Mouse (Mus musculus): ENCODE measurements at regions not wholly inside any gene's neighbourhood (a gene's known extent, or its start where the extent isn't known, plus 50 kb on each side); places are given as distances from the start of the nearest gene placed in this dataset.
A peak's percentile ranks its signal among the peaks of the same experiment; 100 is the strongest.

- no peaks in the 10 kb centered on the region for H3K27me3 ChIP-seq
- no peak for ATAC-seq (ENCODE audit: low FRiP score, low read depth)
- H3K9me3 ChIP-seq = no peaks in the 10 kb centered on the region
- H3K4me3 ChIP-seq = no peak overlapping the region
- no peak overlapping the region for H3K4me2 ChIP-seq
- H3K36me3 ChIP-seq = no peaks in the 10 kb centered on the region
- no peak overlapping the region for H3K27ac ChIP-seq (replicated peaks)
- no peak overlapping the region for H3K9ac ChIP-seq
- WGBS = 92% methylated on average over 3 of the region's 3 CpGs
- no peaks in the 10 kb centered on the region for H3K4me1 ChIP-seq (replicated peaks)
These were observed 1512.2 kb upstream of the Gm6569 start for GRCm38 (mm10) chr15:72322127-72322526.

DNA sequence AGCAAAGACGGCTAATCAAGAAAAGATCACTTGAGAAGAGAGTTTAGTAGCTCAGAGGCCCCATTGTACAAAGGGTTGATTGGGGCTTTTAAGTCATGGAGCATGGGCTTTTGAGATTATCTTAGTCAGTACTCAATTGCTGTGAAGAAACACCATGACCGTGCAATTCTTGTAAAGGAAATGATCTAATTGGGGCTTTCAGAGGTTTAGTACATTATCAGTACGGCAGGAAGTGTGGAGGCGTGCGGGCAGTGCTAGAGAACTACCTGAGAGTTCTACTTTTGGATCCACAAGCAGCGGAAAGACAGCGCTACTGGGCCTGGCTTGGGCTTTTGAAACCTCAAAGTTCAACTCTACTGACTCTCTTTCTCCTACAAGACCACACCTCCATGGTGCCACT is 1511.2 kb upstream of the Gm6569 start:
- no peaks in the 10 kb centered on the region for H3K36me3 ChIP-seq
- WGBS = 96% methylated on average over 7 of the region's 7 CpGs
- H3K27me3 ChIP-seq = no peaks in the 10 kb centered on the region
- H3K4me2 ChIP-seq = no peak overlapping the region
- H3K9me3 ChIP-seq = no peaks in the 10 kb centered on the region
- H3K9ac ChIP-seq = no peak overlapping the region
- no peak for ATAC-seq (ENCODE audit: low FRiP score, low read depth)
- H3K4me3 ChIP-seq = no peak overlapping the region
- no peaks in the 10 kb centered on the region for H3K4me1 ChIP-seq (replicated peaks)
- H3K27ac ChIP-seq (replicated peaks) = no peak overlapping the region

DNA sequence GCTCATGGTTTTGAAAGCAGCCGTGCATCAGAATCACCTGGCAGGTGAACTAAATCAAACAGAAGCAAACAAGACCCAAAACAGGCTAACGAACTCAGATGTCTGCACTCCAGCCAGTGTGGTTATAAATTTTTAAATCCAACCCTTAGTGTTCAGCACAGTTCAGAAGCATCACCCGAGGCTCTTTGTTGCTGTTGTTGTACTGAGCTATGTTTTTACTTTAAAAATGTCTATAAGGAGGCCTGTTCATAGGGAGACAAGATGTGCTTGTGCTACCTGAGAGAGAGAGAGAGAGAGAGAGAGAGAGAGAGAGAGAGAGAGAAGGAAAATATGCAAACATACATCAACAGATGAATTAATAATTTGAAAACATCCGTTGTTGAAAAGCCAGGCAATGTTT is 1503.1 kb upstream of the Gm6569 start:
- Histone ChIP-seq H3K4me1 (replicated peaks) (peaks cover 11% of the 10 kb centered on the region), H3K9ac (no peak overlapping the region), H3K4me2 (no peak overlapping the region), H3K9me3 (no peaks in the 10 kb centered on the region), H3K27me3 (no peaks in the 10 kb centered on the region), H3K4me3 (no peak overlapping the region), H3K27ac (replicated peaks) (0 out of 2 replicates have a peak overlapping the region, but pooled peaks have one; percentile 25), H3K36me3 (no peaks in the 10 kb centered on the region)
- 58% methylated on average over 4 of the region's 4 CpGs for WGBS
- no peak for ATAC-seq (ENCODE audit: low FRiP score, low read depth)

- Histone ChIP-seq H3K9me3 (no peaks in the 10 kb centered on the region), H3K27ac (replicated peaks) (no peak overlapping the region), H3K4me1 (replicated peaks) (peaks cover 11% of the 10 kb centered on the region), H3K4me3 (no peak overlapping the region), H3K9ac (no peak overlapping the region), H3K4me2 (no peak overlapping the region), H3K36me3 (no peaks in the 10 kb centered on the region), H3K27me3 (no peaks in the 10 kb centered on the region)
- WGBS = 61% methylated on average over 4 of the region's 4 CpGs
- ATAC-seq (ENCODE audit: low FRiP score, low read depth) = no peak
These were observed 1499.9 kb upstream of the Gm6569 start for GRCm38 (mm10) chr15:72334497-72334896.

DNA sequence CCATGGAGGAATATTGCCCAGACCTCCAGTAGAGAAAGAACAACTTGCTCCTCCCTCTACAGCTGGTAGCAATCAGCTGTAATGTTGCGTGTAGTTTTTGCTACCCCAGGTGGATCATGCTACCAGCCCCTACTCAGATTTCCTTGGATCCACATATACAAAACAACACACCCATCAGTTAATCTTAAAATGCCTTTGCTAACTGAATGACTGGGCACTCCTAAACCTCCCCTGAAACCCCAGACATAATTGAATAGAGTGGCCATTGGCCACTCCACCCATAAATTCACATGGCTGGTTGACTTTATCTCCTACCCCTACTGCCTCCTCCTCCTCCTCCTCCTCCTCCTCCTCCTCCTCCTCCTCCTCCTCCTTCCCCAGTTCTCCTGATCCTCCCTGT is 1494.7 kb upstream of the Gm6569 start:
- no peak overlapping the region for H3K4me3 ChIP-seq
- 79% methylated on average over 1 of the region's 1 CpGs for WGBS
- H3K27ac ChIP-seq (replicated peaks) = no peak overlapping the region
- H3K4me2 ChIP-seq = no peak overlapping the region
- H3K36me3 ChIP-seq = no peaks in the 10 kb centered on the region
- no peaks in the 10 kb centered on the region for H3K27me3 ChIP-seq
- H3K9ac ChIP-seq = no peak overlapping the region
- H3K4me1 ChIP-seq (replicated peaks) = no peaks in the 10 kb centered on the region
- no peaks in the 10 kb centered on the region for H3K9me3 ChIP-seq
- ATAC-seq (ENCODE audit: low FRiP score, low read depth) = no peak

GRCm38 (mm10) chr15:72341991-72342390 is 1492.4 kb upstream of the Gm6569 start:
- ATAC-seq (ENCODE audit: low FRiP score, low read depth) = no peak
- Histone ChIP-seq H3K4me1 (replicated peaks) (no peaks in the 10 kb centered on the region), H3K27ac (replicated peaks) (no peak overlapping the region), H3K36me3 (no peaks in the 10 kb centered on the region), H3K27me3 (no peaks in the 10 kb centered on the region), H3K4me2 (no peak overlapping the region), H3K9me3 (no peaks in the 10 kb centered on the region), H3K9ac (no peak overlapping the region), H3K4me3 (no peak overlapping the region)
- 74% methylated on average over 2 of the region's 2 CpGs for WGBS

GRCm38 (mm10) chr15:72342504-72342903 is 1491.9 kb upstream of the Gm6569 start:
- Histone ChIP-seq H3K4me3 (no peak overlapping the region), H3K36me3 (no peaks in the 10 kb centered on the region), H3K9me3 (no peaks in the 10 kb centered on the region), H3K27me3 (no peaks in the 10 kb centered on the region), H3K4me2 (no peak overlapping the region), H3K4me1 (replicated peaks) (no peaks in the 10 kb centered on the region), H3K27ac (replicated peaks) (no peak overlapping the region), H3K9ac (no peak overlapping the region)
- 78% methylated on average over 4 of the region's 4 CpGs for WGBS
- ATAC-seq (ENCODE audit: low FRiP score, low read depth) = no peak

GRCm38 (mm10) chr15:72343794-72344193 is 1490.6 kb upstream of the Gm6569 start:
- H3K36me3 ChIP-seq = no peaks in the 10 kb centered on the region

GRCm38 (mm10) chr15:72353371-72353770 is 1481.0 kb upstream of the Gm6569 start:
- Histone ChIP-seq H3K27ac (replicated peaks) (no peak overlapping the region), H3K4me1 (replicated peaks) (no peaks in the 10 kb centered on the region), H3K4me2 (no peak overlapping the region), H3K4me3 (no peak overlapping the region), H3K9me3 (no peaks in the 10 kb centered on the region), H3K9ac (no peak overlapping the region), H3K36me3 (no peaks in the 10 kb centered on the region), H3K27me3 (no peaks in the 10 kb centered on the region)
- ATAC-seq (ENCODE audit: low FRiP score, low read depth) = no peak
- WGBS = 82% methylated on average over 4 of the region's 4 CpGs

More at GRCm38 (mm10) chr15:72343794-72344193, 1490.6 kb upstream of the Gm6569 start:
- H3K9ac ChIP-seq = no peak overlapping the region
- no peak overlapping the region for H3K4me3 ChIP-seq
- H3K9me3 ChIP-seq = no peaks in the 10 kb centered on the region
- H3K27ac ChIP-seq (replicated peaks) = no peak overlapping the region
- no peak overlapping the region for H3K4me2 ChIP-seq
- no peaks in the 10 kb centered on the region for H3K27me3 ChIP-seq
- no peak for ATAC-seq (ENCODE audit: low FRiP score, low read depth)
- no peaks in the 10 kb centered on the region for H3K4me1 ChIP-seq (replicated peaks)

DNA sequence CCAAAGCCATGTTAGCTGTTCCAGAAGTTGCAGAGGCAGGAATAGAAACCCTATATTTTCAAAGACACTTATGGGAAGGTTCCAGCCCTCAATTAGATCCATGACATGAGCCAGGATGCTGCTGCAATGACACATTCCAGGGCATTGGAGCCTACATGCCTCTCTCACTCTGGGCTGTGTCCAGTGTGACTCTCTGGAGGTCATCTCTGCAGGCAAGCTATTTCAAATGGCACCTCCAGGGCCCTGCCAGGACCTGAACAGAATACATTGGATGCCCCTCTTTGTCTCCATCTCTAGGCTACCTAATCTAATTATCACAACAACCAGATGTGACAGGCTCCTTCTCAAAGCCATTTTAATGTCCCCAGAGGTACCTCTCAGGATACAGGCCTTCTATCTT is 1478.7 kb upstream of the Gm6569 start:
- no peak for ATAC-seq (ENCODE audit: low FRiP score, low read depth)
- Histone ChIP-seq H3K4me3 (no peak overlapping the region), H3K27ac (replicated peaks) (no peak overlapping the region)

DNA sequence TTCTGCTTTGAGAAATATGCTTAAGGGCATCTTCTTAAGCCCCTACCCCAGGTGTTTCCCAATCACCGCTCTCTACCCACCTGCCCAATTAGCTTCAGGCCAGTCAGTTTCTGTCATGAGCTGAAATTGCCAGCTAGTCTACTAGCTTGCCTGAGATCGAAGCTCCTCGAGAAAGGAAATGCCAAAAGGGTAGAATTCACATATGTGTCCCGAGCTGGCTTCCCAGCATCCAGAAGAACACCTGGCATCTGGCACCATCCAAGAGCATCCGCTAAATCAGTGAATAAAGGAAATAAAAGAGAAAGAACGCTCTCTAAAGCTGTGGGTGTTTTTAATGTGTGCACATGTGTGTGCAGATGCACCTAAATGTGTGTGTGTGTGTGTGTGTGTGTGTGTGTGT is 1474.7 kb upstream of the Gm6569 start:
- H3K9ac ChIP-seq = no peak overlapping the region
- H3K9me3 ChIP-seq = no peaks in the 10 kb centered on the region
- no peaks in the 10 kb centered on the region for H3K27me3 ChIP-seq
- peak overlapping the region; percentile 40; the same call in 1 of the 2 replicates for H3K27ac ChIP-seq (replicated peaks)
- H3K36me3 ChIP-seq = no peaks in the 10 kb centered on the region
- H3K4me1 ChIP-seq (replicated peaks) = 0 out of 2 replicates have a peak, but pooled peaks cover 3% of the 10 kb centered on the region
- H3K4me2 ChIP-seq = no peak overlapping the region
- H3K4me3 ChIP-seq = no peak overlapping the region
- 81% methylated on average over 6 of the region's 6 CpGs for WGBS
- ATAC-seq (ENCODE audit: low FRiP score, low read depth) = no peak

More for the DNA sequence above, 1478.7 kb upstream of the Gm6569 start:
- H3K27me3 ChIP-seq = no peaks in the 10 kb centered on the region
- H3K4me2 ChIP-seq = no peak overlapping the region
- H3K36me3 ChIP-seq = no peaks in the 10 kb centered on the region
- no peaks in the 10 kb centered on the region for H3K9me3 ChIP-seq
- H3K4me1 ChIP-seq (replicated peaks) = 0 out of 2 replicates have a peak, but pooled peaks cover 3% of the 10 kb centered on the region
- H3K9ac ChIP-seq = no peak overlapping the region

GRCm38 (mm10) chr15:72360049-72360448 is 1474.3 kb upstream of the Gm6569 start:
- 97% methylated on average over 3 of the region's 3 CpGs for WGBS
- peak overlapping the region; percentile 40; the same call in 1 of the 2 replicates for H3K27ac ChIP-seq (replicated peaks)
- peak; percentile 42; the same call in 1 of the 2 replicates for ATAC-seq (ENCODE audit: low FRiP score, low read depth)

GRCm38 (mm10) chr15:72360463-72361030 is 1473.8 kb upstream of the Gm6569 start:
- Histone ChIP-seq H3K4me1 (replicated peaks) (0 out of 2 replicates have a peak, but pooled peaks cover 3% of the 10 kb centered on the region), H3K27me3 (no peaks in the 10 kb centered on the region), H3K27ac (replicated peaks) (no peak overlapping the region), H3K9me3 (no peaks in the 10 kb centered on the region), H3K36me3 (no peaks in the 10 kb centered on the region), H3K4me3 (no peak overlapping the region), H3K9ac (no peak overlapping the region), H3K4me2 (no peak overlapping the region)
- 77% methylated on average over 4 of the region's 4 CpGs for WGBS
- peak; percentile 76 for ATAC-seq (ENCODE audit: low FRiP score, low read depth)

More at GRCm38 (mm10) chr15:72360049-72360448, 1474.3 kb upstream of the Gm6569 start:
- H3K4me3 ChIP-seq = no peak overlapping the region
- H3K36me3 ChIP-seq = no peaks in the 10 kb centered on the region
- no peaks in the 10 kb centered on the region for H3K27me3 ChIP-seq
- H3K9me3 ChIP-seq = no peaks in the 10 kb centered on the region
- 0 out of 2 replicates have a peak, but pooled peaks cover 3% of the 10 kb centered on the region for H3K4me1 ChIP-seq (replicated peaks)
- no peak overlapping the region for H3K4me2 ChIP-seq
- no peak overlapping the region for H3K9ac ChIP-seq

All from hindbrain, embryonic 15.5 days (tissue).